Mouse (Mus musculus): Measurements from ENCODE around the gene Spty2d1.
A peak's percentile ranks its signal among the peaks of the same experiment; 100 is the strongest.

The Spty2d1 gene

DNA sequence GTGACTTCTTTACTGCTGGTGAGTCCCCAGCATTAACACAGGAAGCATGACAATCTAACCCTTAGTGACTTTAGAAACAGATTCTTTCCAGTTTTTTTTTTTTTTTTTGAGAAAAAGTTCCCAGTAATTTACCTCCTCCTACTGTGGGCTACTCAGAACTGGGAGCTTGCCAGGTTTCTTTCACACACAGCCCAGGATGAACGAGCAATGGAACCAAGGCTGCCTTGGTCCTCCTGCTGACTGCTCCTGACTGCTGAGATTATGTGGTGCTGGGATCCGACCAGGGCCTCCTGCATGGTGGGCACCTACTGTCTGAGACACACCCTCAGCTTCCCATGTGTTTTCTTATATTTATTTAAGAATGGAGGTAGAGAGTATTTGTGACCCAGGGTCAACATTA, 21.1 kb downstream of the Spty2d1 start:
- no peak for ATAC-seq (ENCODE audit: low TSS enrichment)

DNA sequence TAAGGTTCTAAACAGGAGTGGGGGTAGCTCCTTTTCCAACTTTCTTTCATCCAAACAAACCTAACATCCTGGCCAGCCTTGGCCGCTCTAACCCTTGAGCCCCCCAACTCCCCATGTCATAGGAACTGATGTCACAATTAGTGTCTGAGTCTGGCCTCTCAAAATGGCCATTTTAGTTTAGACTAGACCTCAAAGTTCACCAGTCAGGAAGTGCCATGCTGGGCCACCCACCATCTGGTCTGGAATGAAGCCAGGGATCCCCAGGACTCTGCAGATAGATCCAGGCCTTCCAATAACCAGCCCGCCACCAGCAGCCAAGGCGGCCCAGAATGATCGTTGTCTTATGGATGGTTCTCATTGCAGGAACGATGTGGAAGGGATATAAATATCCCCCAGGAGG, 21.6 kb downstream of the Spty2d1 start:
- no peak for ATAC-seq (ENCODE audit: low TSS enrichment)

DNA sequence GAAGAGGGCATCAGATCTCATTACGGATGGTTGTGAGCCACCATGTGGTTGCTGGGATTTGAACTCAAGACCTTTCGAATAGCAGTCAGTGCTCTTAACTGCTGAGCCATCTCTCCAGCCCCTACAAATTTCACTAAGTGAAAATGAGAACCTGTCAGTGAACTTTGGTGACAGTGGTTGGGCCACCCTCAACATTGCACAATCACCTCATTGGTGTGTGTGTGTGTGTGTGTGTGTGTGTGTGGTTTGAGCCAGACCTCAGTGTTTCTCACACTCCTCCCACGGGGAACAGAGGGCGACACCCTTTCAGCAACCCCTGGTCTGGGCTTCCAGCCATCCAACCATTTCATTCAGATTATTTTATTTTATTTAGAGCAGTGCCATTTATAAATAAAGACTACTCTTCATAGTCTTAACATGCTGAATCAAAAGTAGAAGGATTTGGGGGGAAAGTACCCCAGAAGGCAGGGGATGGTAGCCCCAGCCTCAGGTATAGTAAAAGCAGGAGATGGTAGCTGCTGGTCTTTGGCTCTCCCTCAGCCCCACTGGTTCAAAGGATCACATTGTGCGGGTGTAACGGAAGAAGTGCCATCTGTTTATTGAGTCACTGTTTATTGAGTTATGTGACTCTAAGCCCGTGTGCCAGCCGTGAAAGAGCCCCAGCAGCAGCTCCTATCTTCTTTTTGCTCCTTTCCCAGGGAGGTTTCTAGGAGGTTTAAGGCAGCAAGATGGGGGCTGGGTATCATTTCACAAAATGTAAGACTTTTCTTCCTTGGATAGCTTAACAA, 22.3 kb downstream of the Spty2d1 start:
- ATAC-seq (ENCODE audit: low TSS enrichment) = no peak

DNA sequence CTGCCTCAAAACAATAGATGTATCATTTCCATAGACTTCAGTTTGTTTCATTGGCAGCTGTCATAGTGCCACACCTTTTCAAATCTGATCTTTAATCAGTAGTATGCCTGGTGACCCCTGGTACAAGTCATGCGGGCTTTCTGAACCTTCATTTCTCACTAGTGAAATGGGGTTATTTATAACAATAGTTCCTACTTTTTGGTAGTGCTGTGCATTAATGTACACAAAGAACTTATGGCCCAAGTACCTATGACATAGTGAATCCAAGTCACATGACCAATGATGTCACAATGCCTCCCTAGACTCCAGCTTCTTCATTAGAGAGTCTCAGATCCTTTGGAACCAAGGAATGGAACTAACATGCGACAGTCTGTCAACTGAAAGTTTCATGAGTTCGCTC, 24.9 kb downstream of the Spty2d1 start, which contains the start of gene Gm9999:
TSS of gene Gm9999 (plus strand) at position 301 of the 400 bp plus-strand sequence.
- ATAC-seq (ENCODE audit: low TSS enrichment) = no peak

DNA sequence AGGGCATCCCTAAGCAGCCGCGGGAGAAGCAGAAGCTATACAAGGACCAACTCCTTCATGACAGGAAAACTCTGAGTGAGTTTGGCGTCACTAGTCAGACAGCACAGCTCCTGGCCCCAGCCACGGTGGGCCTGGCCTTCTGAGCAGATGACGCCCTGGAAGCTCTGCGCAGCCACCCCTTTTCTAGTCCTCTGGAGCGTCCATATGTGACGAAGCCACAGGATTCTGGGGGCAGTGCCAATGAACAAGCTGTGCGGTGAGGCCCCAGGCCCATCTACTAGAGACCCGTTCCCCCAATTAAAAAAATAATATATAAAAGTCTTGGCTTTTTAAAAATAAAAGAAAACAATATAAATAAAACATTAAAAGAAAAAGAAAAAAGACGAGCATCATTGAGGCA, 32.8 kb downstream of the Spty2d1 start:
- no peak for ATAC-seq (ENCODE audit: low TSS enrichment)

DNA sequence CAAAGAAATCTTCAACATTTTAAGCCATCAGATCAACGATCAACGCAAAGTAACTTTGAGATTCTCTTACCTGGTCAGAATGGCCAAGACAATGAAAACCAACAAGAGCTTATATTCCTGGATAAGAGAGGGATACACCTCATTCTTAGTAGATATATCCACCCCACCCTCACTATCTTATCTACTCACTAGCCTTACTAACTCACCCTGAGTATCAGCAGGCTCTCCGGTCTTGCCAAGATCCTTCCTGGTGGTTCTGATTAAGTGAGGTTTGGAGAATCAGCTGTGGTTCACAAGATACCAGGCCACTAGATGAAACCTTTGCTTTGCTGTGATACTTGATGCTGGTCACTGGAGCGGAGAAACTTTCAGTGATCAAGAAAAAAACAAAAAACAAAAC, 33.6 kb downstream of the Spty2d1 start:
- no peak for ATAC-seq (ENCODE audit: low TSS enrichment)

DNA sequence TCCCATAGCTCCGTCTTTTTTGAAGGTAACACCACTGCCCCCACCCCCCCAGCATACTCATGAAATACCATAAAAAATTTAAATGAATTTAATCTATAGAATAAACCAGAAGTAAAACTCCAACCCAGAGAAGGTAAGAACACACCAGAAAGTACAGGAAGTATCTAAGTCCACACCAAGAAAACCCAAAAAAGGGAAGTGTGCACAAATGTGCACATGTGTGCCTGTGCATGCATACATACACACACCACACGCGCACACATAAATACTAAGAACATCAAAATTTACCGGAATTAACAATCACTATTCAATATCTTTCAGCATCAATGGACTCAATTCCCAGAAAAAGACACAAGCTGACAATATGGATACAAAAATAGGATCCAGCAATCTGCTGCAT, 38.3 kb downstream of the Spty2d1 start:
- ATAC-seq (ENCODE audit: low TSS enrichment) = no peak

DNA sequence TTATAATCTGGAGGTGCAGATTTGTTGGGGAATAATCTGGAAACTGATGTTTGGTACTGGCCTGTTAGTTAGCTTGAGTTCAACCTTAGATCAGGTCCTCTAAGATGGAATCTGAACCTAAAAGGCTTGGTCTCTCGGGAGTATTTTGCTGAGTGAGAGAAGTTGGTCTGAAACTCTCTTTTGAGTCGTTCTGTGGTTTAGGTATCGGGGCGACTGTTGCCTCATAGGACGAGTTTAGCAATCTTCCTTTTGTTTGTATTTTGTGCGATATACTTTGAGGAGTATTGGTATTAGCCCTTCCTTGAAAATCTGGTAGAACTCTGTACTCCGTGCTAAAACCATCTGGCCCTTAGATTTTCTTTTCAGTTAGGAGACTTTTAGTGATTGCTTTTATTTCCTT, 44.1 kb downstream of the Spty2d1 start:
- no peak for ATAC-seq (ENCODE audit: low TSS enrichment)

DNA sequence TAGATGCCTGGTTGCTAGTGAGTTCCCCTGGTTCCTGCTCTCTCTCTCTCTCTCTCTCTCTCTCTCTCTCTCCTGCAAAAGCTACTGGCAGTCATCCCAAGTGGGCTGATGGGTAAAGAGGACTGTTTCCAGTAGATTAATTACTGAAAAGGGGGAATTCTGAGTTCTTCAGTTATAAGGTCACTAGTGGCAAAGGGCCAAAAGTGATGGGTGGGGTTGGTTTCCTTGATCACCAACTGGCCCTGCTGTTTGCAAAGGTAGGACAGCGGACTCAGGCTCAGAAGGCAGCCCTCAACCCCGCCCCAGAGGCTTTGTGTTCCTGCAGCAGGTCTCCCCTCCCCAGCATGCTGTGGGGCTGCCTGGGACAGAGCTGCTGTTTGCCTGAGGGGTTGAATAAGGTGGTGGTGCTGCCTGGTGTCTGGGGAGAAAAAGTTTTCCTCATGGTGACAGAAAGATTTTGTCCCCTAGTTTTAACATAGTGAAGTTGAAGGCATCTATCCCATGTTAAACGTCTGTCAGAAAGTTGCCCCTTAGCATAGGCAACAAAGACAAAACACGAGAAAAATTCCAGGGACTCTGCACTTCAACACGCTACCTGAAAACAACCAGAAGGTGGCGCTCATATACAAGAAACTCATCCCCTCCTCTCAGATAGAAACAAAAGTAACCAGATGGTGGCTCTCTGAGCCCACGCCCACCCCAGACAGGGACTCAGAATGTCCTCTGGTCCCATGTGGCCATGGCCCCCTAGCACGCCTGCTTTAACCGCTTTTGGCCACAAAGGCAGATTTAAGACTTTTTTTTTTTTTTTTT, 45.2 kb downstream of the Spty2d1 start:
- peak; percentile 86 for ATAC-seq (ENCODE audit: low TSS enrichment)

DNA sequence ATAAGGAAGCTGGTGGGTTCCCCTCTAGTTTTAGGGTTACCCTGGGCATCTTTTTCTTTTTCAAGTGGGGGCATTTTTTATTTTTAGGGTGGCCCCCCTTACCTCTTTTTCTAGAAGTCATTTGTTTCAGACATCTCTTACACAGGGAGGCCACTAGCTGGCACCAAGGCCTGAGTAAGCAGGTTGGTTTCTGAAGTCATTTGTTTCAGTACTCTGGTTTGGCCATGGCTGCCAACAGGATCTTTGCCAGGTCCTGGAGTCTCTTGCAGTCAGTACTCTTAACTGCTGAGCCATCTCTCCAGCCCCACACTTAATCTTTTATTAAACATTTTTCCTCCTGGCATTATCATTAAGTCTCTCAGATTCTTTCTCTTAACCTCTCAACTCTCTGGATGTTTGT, 46.1 kb downstream of the Spty2d1 start:
- no peak for ATAC-seq (ENCODE audit: low TSS enrichment)

DNA sequence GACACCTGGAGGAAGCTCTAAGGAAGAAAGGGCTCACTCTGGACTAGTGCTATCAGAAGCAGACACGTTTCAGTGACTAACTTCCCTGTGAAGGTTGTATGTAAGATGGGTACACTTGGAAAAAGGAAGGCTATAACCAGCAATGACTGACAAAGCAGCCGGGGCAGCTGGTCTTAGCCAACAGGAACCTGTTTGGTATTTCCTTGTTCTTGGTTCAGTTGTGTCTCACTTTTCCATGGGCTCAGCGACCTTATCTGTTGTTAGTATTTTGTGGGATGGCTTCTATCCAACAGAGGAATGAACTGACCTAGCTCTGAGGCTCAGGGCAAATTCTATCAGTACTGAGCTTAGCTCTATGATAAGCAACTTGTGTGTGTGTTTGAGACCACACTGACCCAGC, 47.2 kb downstream of the Spty2d1 start:
- ATAC-seq (ENCODE audit: low TSS enrichment) = no peak

DNA sequence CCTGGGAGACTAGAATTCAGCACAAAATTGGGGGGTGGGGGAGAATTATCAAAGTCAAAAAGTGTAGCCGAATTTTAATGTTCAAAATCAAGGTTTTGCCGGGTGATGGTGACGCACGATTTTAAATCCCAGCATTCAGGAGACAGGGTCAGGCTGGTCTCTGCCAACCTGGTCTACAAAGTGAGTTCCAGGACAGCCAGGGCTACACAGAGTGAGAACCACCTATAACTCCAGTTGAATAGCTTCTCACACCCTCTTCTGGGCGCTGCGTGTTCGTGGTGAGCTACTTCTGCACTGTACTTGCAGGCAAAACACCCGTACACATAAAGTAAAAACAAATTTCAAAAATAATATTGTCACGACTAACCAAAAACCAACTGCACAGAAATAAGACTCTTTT, 49.4 kb downstream of the Spty2d1 start:
- ATAC-seq (ENCODE audit: low TSS enrichment) = no peak

DNA sequence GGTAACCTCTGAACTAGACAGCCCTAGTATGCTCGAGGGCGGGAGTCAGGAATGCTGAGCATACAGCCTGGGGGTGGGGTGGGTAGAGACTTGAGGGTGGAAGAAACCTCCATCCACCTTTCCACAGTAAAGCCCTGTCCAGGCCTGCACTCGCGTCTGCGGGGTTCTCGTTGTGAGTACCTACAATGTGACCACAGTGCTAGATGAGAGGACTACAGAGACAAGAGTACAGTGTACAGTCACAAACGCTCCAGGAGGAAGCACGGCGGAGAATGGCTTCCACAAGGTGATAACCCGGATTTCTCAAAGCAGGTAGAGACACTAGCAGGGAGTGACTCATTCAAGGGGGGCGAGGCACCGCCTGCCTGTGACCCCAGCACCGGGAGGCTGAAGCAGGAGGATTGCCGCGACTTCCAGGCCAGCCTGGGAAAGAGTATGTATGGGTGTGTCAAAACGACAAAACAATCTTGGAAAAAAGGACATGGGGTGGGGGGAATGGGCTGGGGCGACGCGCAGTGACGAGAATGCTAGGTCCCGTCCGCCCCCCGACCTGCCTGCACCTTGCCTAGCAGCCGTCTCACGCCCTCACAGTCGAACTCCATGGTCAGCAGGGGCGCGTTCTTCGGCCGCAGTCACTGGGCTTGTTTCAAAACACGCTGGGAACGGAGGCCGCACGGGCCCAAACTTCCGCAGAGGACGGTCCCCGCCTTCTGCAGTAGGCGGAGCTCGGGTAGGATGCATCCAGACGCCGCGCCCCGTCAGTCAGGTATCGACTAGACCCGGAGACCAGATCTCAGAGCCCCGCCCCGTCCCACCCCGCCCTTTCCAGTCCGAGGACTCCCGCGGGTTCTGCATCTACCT, 50.1 kb downstream of the Spty2d1 start, which contains the start of gene Uevld:
TSS of gene Uevld (minus strand) at position 697 of the 861 bp plus-strand sequence.
- ATAC-seq (ENCODE audit: low TSS enrichment) = peak; percentile 95

All from frontal cortex, adult (tissue).